Mouse (Mus musculus): Measurements from ENCODE around the gene Abhd14b. TPM values are rescaled to one million over a fixed set of nuclear protein-coding genes. Genes with fewer than 3 reads are reported as not detected.

The Abhd14b gene
- total RNA-seq, 2 experiments from 2014 or later, result 7.2 to 8.3 TPM

Other genes starting within 250 kb of the Abhd14b start
- gene Ppm1m, start 247.7 kb upstream of the Abhd14b start, total RNA-seq (2021), result 10 to 100 TPM; 12.2 to 13.8 TPM
- gene Twf2, start 244.4 kb upstream of the Abhd14b start, total RNA-seq (2021), result 100 to 1,000 TPM; 266 to 269 TPM
- 1 to 10 TPM in 1 of 2 experiments, under 1 TPM in 1; 0.47 to 1.1 TPM for gene Tlr9, start 224.9 kb upstream of the Abhd14b start, total RNA-seq (2021)
- 100 to 1,000 TPM; 298 to 524 TPM for gene Alas1, start 198.8 kb upstream of the Abhd14b start, total RNA-seq (2021)
- 1 to 10 TPM; 4.1 TPM for gene Poc1a, start 166.4 kb upstream of the Abhd14b start, total RNA-seq (2021)
- gene Dusp7, start 78.8 kb upstream of the Abhd14b start, total RNA-seq (2021), result 10 to 100 TPM; 56.6 to 56.8 TPM
- gene Rpl29, start 18.0 kb upstream of the Abhd14b start, total RNA-seq (2021), result 100 to 1,000 TPM; 281 to 289 TPM
- gene Acy1, start 9.1 kb upstream of the Abhd14b start, total RNA-seq (2021), result 10 to 100 TPM; 24.9 to 27.0 TPM
- gene Abhd14a, start 219 bp downstream of the Abhd14b start, total RNA-seq (2021), result 10 to 100 TPM; 20.9 to 25.1 TPM
- gene Pcbp4, start 5.8 kb downstream of the Abhd14b start, total RNA-seq (2021), result 10 to 100 TPM; 72.8 to 73.4 TPM
- not detected for gene Gpr62, start 18.5 kb downstream of the Abhd14b start, total RNA-seq (2021)
- gene Rrp9, start 28.5 kb downstream of the Abhd14b start, total RNA-seq (2021), result 10 to 100 TPM; 24.9 to 27.7 TPM
- 10 to 100 TPM; 27.2 to 33.7 TPM for gene Parp3, start 29.5 kb downstream of the Abhd14b start, total RNA-seq (2021)
- not detected for gene Iqcf1, start 52.5 kb downstream of the Abhd14b start, total RNA-seq (2021)
- not detected for gene Iqcf5, start 67.1 kb downstream of the Abhd14b start, total RNA-seq (2021)
- gene Iqcf3, start 114.2 kb downstream of the Abhd14b start, total RNA-seq (2021), result not detected
- gene Iqcf4, start 123.5 kb downstream of the Abhd14b start, total RNA-seq (2021), result not detected
- not detected for gene Iqcf6, start 179.1 kb downstream of the Abhd14b start, total RNA-seq (2021)
- not detected for gene Grm2, start 208.6 kb downstream of the Abhd14b start, total RNA-seq (2021)
- gene Tex264, start 238.5 kb downstream of the Abhd14b start, total RNA-seq (2021), result 10 to 100 TPM; 45.8 to 48.8 TPM

Measured in heart, postnatal 36 days (tissue).